Mouse (Mus musculus): ENCODE results near the gene Myf6. TPM values are rescaled to one million over a fixed set of nuclear protein-coding genes. Genes with fewer than 3 reads are reported as not detected.

The Myf6 gene
- total RNA-seq, 4 experiments from 2014 or later = not detected

Small RNA genes lying within 50 kb of the gene (microRNA-seq; reads per million reads assigned to microRNA genes)
- 0 reads per million in 2 experiments for gene Gm44403

Other genes with a start within 250 kb of the Myf6 start
- gene Lin7a, start 223.1 kb downstream of the Myf6 start, total RNA-seq (2022) = 1 to 10 TPM; 3.9 to 5.9 (median 4.6) TPM
- gene Myf5, start 8.6 kb downstream of the Myf6 start, total RNA-seq (2022) = not detected
- 1 to 10 TPM in 2 of 4 experiments, not detected in 2; 3.9 to 4.2 TPM for gene Ptprq, start 225.3 kb upstream of the Myf6 start, total RNA-seq (2022)